Mouse (Mus musculus): ENCODE data around the gene BC049352. TPM values are rescaled to one million over a fixed set of nuclear protein-coding genes. Genes with fewer than 3 reads are reported as not detected.
A peak's percentile ranks its signal among the peaks of the same experiment; 100 is the strongest.

BC049352 gene
- total RNA-seq, 1 experiment = not detected

GRCm38 (mm10) chr9:45221567-45221966 lies 39.8 kb downstream of the BC049352 start:
- Histone ChIP-seq H3K4me1 (ENCODE audit: control insufficient read depth in 2 of 2, insufficient read depth in 2 of 2, low read length in 2 of 2, poor library complexity in 1 of 2) (no peaks in the 10 kb centered on the region), H3K9ac (ENCODE audit: insufficient read depth, low read depth, low read length, poor library complexity, severe bottlenecking) (no peak overlapping the region), H3K4me3 (ENCODE audit: insufficient read depth in 1 of 2, low read depth in 1 of 2, low read length in 2 of 2, poor library complexity in 1 of 2, severe bottlenecking in 1 of 2) (no peak overlapping the region), H3K9me3 (ENCODE audit: control insufficient read depth, insufficient read depth, low read depth, low read length) (no peaks in the 10 kb centered on the region), H3K27ac (ENCODE audit: insufficient read depth, low read depth, low read length, poor library complexity, severe bottlenecking) (no peak overlapping the region), H3K36me3 (ENCODE audit: control insufficient read depth, insufficient read depth, low read length, poor library complexity, severe bottlenecking) (no peaks in the 10 kb centered on the region)
- TF ChIP-seq ZNF384 (IDR thresholded peaks at IDR 0.05; ENCODE audit: low read depth, low read length) (no peak), HCFC1 (IDR thresholded peaks at IDR 0.05; ENCODE audit: borderline replicate concordance, insufficient read depth, low read length) (no peak), ZC3H11A (IDR thresholded peaks at IDR 0.05; ENCODE audit: borderline replicate concordance, low read depth, low read length) (peak; percentile 46; the same call in 1 of the 2 replicates)
- in situ Hi-C loops (cut with MboI; ENCODE audit: low sequenced_read_pairs in 2 of 2, unreplicated experiment in 2 of 2) = loop anchor here in 1 of 2 experiments (10.0 kb wide), 1 partner anchor 193 kb away; no protein-coding TSS in a partner anchor
- DNase-seq (ENCODE audit: low read depth, low spot score) = peak; percentile 75

- TF ChIP-seq HCFC1 (IDR thresholded peaks at IDR 0.05; ENCODE audit: borderline replicate concordance, insufficient read depth, low read length) = no peak
- TF ChIP-seq CHD2 (IDR thresholded peaks at IDR 0.05; ENCODE audit: low read depth, low read length) = no peak
- TF ChIP-seq MAFK (IDR thresholded peaks at IDR 0.05; ENCODE audit: insufficient read depth, low read depth, low read length) = no peak
- TF ChIP-seq ZC3H11A (IDR thresholded peaks at IDR 0.05; ENCODE audit: borderline replicate concordance, low read depth, low read length) = no peak
- no peak for TF ChIP-seq ZNF384 (IDR thresholded peaks at IDR 0.05; ENCODE audit: low read depth, low read length)
- no peaks in the 10 kb centered on the region for H3K4me1 ChIP-seq (ENCODE audit: control insufficient read depth in 2 of 2, insufficient read depth in 2 of 2, low read length in 2 of 2, poor library complexity in 1 of 2)
- H3K27ac ChIP-seq (ENCODE audit: insufficient read depth, low read depth, low read length, poor library complexity, severe bottlenecking) = no peak overlapping the region
- DNase-seq (ENCODE audit: low read depth, low spot score) = no peak
- H3K36me3 ChIP-seq (ENCODE audit: control insufficient read depth, insufficient read depth, low read length, poor library complexity, severe bottlenecking) = no peaks in the 10 kb centered on the region
- H3K4me3 ChIP-seq (ENCODE audit: insufficient read depth in 1 of 2, low read depth in 1 of 2, low read length in 2 of 2, poor library complexity in 1 of 2, severe bottlenecking in 1 of 2) = no peak overlapping the region
- no peaks in the 10 kb centered on the region for H3K9me3 ChIP-seq (ENCODE audit: control insufficient read depth, insufficient read depth, low read depth, low read length)
- in situ Hi-C loops (cut with MboI; ENCODE audit: low sequenced_read_pairs in 2 of 2, unreplicated experiment in 2 of 2) = loop anchor here in 1 of 2 experiments (10.0 kb wide), 1 partner anchor 185 kb away; no protein-coding TSS in a partner anchor
- H3K9ac ChIP-seq (ENCODE audit: insufficient read depth, low read depth, low read length, poor library complexity, severe bottlenecking) = no peak overlapping the region
Measured at GRCm38 (mm10) chr9:45229359-45229758, 47.6 kb downstream of the BC049352 start.

- in situ Hi-C loops (cut with MboI; ENCODE audit: low sequenced_read_pairs in 2 of 2, unreplicated experiment in 2 of 2) = no loop called here
- TF ChIP-seq ZNF384 (IDR thresholded peaks at IDR 0.05; ENCODE audit: low read depth, low read length) (no peak), CHD2 (IDR thresholded peaks at IDR 0.05; ENCODE audit: low read depth, low read length) (no peak), ZC3H11A (IDR thresholded peaks at IDR 0.05; ENCODE audit: borderline replicate concordance, low read depth, low read length) (no peak), HCFC1 (IDR thresholded peaks at IDR 0.05; ENCODE audit: borderline replicate concordance, insufficient read depth, low read length) (no peak), MAFK (IDR thresholded peaks at IDR 0.05; ENCODE audit: insufficient read depth, low read depth, low read length) (no peak)
Measured at GRCm38 (mm10) chr9:45235668-45236227, 53.9 kb downstream of the BC049352 start.

GRCm38 (mm10) chr9:45236744-45237143 lies 54.9 kb downstream of the BC049352 start:
- Histone ChIP-seq H3K9ac (ENCODE audit: insufficient read depth, low read depth, low read length, poor library complexity, severe bottlenecking) (no peak overlapping the region), H3K9me3 (ENCODE audit: control insufficient read depth, insufficient read depth, low read depth, low read length) (no peaks in the 10 kb centered on the region), H3K4me3 (ENCODE audit: insufficient read depth in 1 of 2, low read depth in 1 of 2, low read length in 2 of 2, poor library complexity in 1 of 2, severe bottlenecking in 1 of 2) (no peak overlapping the region), H3K36me3 (ENCODE audit: control insufficient read depth, insufficient read depth, low read length, poor library complexity, severe bottlenecking) (no peaks in the 10 kb centered on the region), H3K4me1 (ENCODE audit: control insufficient read depth in 2 of 2, insufficient read depth in 2 of 2, low read length in 2 of 2, poor library complexity in 1 of 2) (no peaks in the 10 kb centered on the region), H3K27ac (ENCODE audit: insufficient read depth, low read depth, low read length, poor library complexity, severe bottlenecking) (no peak overlapping the region)
- TF ChIP-seq CHD2 (IDR thresholded peaks at IDR 0.05; ENCODE audit: low read depth, low read length) (no peak), ZC3H11A (IDR thresholded peaks at IDR 0.05; ENCODE audit: borderline replicate concordance, low read depth, low read length) (no peak), MAFK (IDR thresholded peaks at IDR 0.05; ENCODE audit: insufficient read depth, low read depth, low read length) (no peak), HCFC1 (IDR thresholded peaks at IDR 0.05; ENCODE audit: borderline replicate concordance, insufficient read depth, low read length) (no peak), ZNF384 (IDR thresholded peaks at IDR 0.05; ENCODE audit: low read depth, low read length) (no peak)
- in situ Hi-C loops (cut with MboI; ENCODE audit: low sequenced_read_pairs in 2 of 2, unreplicated experiment in 2 of 2) = no loop called here
- no peak for DNase-seq (ENCODE audit: low read depth, low spot score)

More at GRCm38 (mm10) chr9:45235668-45236227, 53.9 kb downstream of the BC049352 start:
- no peaks in the 10 kb centered on the region for H3K36me3 ChIP-seq (ENCODE audit: control insufficient read depth, insufficient read depth, low read length, poor library complexity, severe bottlenecking)
- H3K4me3 ChIP-seq (ENCODE audit: insufficient read depth in 1 of 2, low read depth in 1 of 2, low read length in 2 of 2, poor library complexity in 1 of 2, severe bottlenecking in 1 of 2) = no peak overlapping the region
- H3K9ac ChIP-seq (ENCODE audit: insufficient read depth, low read depth, low read length, poor library complexity, severe bottlenecking) = no peak overlapping the region
- no peaks in the 10 kb centered on the region for H3K4me1 ChIP-seq (ENCODE audit: control insufficient read depth in 2 of 2, insufficient read depth in 2 of 2, low read length in 2 of 2, poor library complexity in 1 of 2)
- no peak overlapping the region for H3K27ac ChIP-seq (ENCODE audit: insufficient read depth, low read depth, low read length, poor library complexity, severe bottlenecking)
- no peaks in the 10 kb centered on the region for H3K9me3 ChIP-seq (ENCODE audit: control insufficient read depth, insufficient read depth, low read depth, low read length)
- no peak for DNase-seq (ENCODE audit: low read depth, low spot score)

Data from ES-E14 (cell line).